Mouse (Mus musculus) brain, embryonic 14.5 days (tissue): Measurements from ENCODE around the gene Cox4i2.

ENCODE experiments used
- CTCF ChIP-seq: fragments of 200-500 bp; IDR thresholded peaks from 2 replicates; pipeline ENCODE4 v1.5.1; 2012; ENCODE audit warnings: inconsistent platforms, mild to moderate bottlenecking, moderate library complexity, borderline replicate concordance; ENCODE audit not compliant: insufficient read depth, insufficient read length; ENCODE audit errors: extremely low read depth
- POLR2A ChIP-seq: fragments of 200-500 bp; IDR thresholded peaks from 2 replicates; pipeline ENCODE4 v1.6.1; 2012; ENCODE audit warnings: mild to moderate bottlenecking, inconsistent platforms, borderline replicate concordance; ENCODE audit not compliant: poor library complexity, insufficient read depth, insufficient read length, severe bottlenecking; ENCODE audit errors: extremely low read depth

DNA sequence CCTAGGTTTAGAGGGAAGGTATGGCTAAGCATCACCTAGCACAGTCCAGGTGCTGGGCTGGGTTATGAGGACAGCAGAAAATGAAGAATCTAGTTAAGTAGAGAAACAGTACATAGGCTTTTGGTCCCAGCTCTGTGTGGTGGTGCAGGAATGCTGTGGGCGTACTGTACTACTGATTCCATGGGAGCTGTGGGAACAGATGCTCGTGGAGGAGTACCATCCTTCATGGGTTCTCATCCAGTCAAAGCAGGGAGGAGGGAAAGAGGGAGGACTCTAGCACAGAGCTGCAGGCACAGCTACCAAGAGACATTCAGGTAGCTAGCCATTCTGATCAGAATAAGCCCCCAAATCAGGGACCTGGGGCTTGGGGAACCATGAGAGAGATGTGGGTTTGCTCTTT lies 22.5 kb downstream of the Cox4i2 start:
- TF ChIP-seq CTCF (no peak), POLR2A (no peak)
